Mouse (Mus musculus) bone marrow, adult 2 months (tissue): ENCODE results near the gene Nav2.

Experiments
- CTCF ChIP-seq: fragments of 200-500 bp; IDR thresholded peaks from 2 replicates; pipeline ENCODE4 v1.5.1; 2011; ENCODE audit warnings: low read length, control low read depth; ENCODE audit not compliant: control insufficient read depth, insufficient read depth
- POLR2A ChIP-seq: fragments of 200-500 bp; IDR thresholded peaks from 2 replicates; pipeline ENCODE4 v1.6.1; 2011; ENCODE audit warnings: low read depth, mild to moderate bottlenecking, control low read depth, low read length, borderline replicate concordance; ENCODE audit not compliant: control insufficient read depth

GRCm38 (mm10) chr7:49093596-49093995 is 185.1 kb downstream of the Nav2 start:
- TF ChIP-seq CTCF, result no peak
- no peak for TF ChIP-seq POLR2A
